Mouse (Mus musculus) neural tube, embryonic 11.5 days (tissue): ENCODE data around the gene Tcea3. TPM values are rescaled to one million over a fixed set of nuclear protein-coding genes. Genes with fewer than 3 reads are reported as not detected.

Experiments used
- ATAC-seq: fragments of 200-750 bp; cut with Nextera tagmentation; 2 replicates; pipeline ENCODE4 v1.8.0; 2017; ENCODE audit warnings: moderate number of reproducible peaks, mild to moderate bottlenecking, moderate TSS enrichment, moderate library complexity; ENCODE audit not compliant: insufficient read depth, low FRiP score, low TSS enrichment
- DNase-seq: peaks from one replicate; pipeline ENCODE4 v3.0.0-alpha.2; 2015; ENCODE audit warnings: low spot score
- H3K27ac ChIP-seq: fragments of 300-500 bp; sonication (generic); 2 replicates; pipeline ENCODE4 v1.5.1; 2014; ENCODE audit warnings: low read depth, mild to moderate bottlenecking, low read length
- H3K27me3 ChIP-seq: fragments of 300-500 bp; sonication (generic); 2 replicates; pipeline ENCODE4 v1.6.1; 2014; ENCODE audit warnings: mild to moderate bottlenecking, low read length, mixed read lengths; ENCODE audit not compliant: control insufficient read depth, insufficient read depth
- H3K36me3 ChIP-seq: fragments of 300-500 bp; sonication (generic); 2 replicates; pipeline ENCODE4 v1.6.1; 2014; ENCODE audit warnings: mild to moderate bottlenecking, low read length, moderate library complexity, mixed read lengths; ENCODE audit not compliant: control insufficient read depth, insufficient read depth
- H3K4me1 ChIP-seq: fragments of 300-500 bp; sonication (generic); 2 replicates; pipeline ENCODE4 v1.6.1; 2014; ENCODE audit warnings: low read length, mixed read lengths; ENCODE audit not compliant: control insufficient read depth, insufficient read depth
- H3K4me2 ChIP-seq: fragments of 300-500 bp; sonication (generic); 2 replicates; pipeline ENCODE4 v1.6.1; 2014; ENCODE audit warnings: low read depth, mild to moderate bottlenecking, moderate library complexity
- H3K4me3 ChIP-seq: fragments of 300-500 bp; sonication (generic); 2 replicates; pipeline ENCODE4 v1.5.1; 2014; ENCODE audit warnings: low read depth, low read length
- H3K9ac ChIP-seq: fragments of 300-500 bp; sonication (generic); 2 replicates; pipeline ENCODE4 v1.6.1; 2014; ENCODE audit warnings: mild to moderate bottlenecking, low read length
- H3K9me3 ChIP-seq: fragments of 300-500 bp; sonication (generic); 2 replicates; pipeline ENCODE4 v1.6.1; 2016; ENCODE audit warnings: low read length; ENCODE audit not compliant: control insufficient read depth
- WGBS: fragments of 180-500 bp; shearing (Covaris S2); extraction: QIAGEN DNeasy Blood & Tissue Kit; methylation state at CpG from one replicate; pipeline ENCODE4 v1.1.7; 2014; 5-methylcytosine and 5-hydroxymethylcytosine counted together
- polyA plus RNA-seq: library from polyadenylated mRNA; unstranded; fragments of >200 nt; fragmentation: Nextera tagmentation; extraction: Ambion mirVana; gene quantifications from 2 replicates; pipeline ENCODE4 v1.2.1, GENCODE M21; 2014

Tcea3 gene
- polyA plus RNA-seq, 1 experiment from 2014 or later, result 6.5 TPM

DNA sequence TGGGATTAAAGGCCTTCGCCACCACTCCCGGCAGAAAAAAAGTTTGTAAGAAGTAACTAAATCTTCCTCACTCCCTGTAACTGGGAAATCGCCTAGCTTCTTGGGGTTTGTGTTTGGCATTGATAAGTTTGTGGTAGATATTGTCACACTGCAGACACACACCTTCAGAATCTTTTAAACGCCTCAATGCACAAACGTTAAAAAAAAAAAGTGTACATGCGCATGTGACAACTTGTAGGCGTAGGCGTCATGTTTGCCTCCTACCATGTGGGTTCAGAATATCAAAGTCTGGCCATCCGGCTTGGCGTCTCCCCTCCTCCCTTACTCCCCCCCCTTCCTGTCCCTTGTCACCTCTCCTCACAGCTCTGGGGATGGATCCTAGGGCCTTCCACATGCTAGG, 9.2 kb downstream of the Tcea3 start:
- Histone ChIP-seq H3K27me3 (no peaks in the 10 kb centered on the region), H3K9ac (no peak overlapping the region), H3K4me2 (no peak overlapping the region), H3K4me1 (no peaks in the 10 kb centered on the region; the same call in 1 of the 2 replicates), H3K4me3 (no peak overlapping the region), H3K36me3 (no peaks in the 10 kb centered on the region), H3K27ac (no peak overlapping the region), H3K9me3 (no peaks in the 10 kb centered on the region)
- DNase-seq (peak; percentile 5), ATAC-seq (no peak)
- 75% methylated on average over 10 of the region's 10 CpGs for WGBS

DNA sequence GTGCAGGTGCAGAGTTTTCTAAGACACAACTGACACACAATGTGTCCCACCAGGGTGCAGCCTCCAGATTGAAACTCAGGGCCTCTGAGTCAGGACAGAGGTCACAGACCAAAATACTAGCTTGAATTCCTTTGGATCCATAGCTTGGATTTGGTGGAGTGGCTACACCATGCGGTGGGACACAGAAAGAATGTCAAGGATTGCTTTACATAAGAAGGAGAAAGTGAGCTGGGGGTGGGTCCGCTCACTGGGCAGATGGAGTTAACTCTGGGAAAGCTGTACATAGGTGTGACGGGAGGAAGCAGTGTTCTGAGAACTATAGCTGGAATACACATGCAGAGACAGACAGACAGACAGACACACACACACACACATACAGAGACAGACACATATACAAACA, 12.4 kb downstream of the Tcea3 start:
- Histone ChIP-seq H3K4me3 (no peak overlapping the region), H3K9me3 (no peaks in the 10 kb centered on the region), H3K9ac (no peak overlapping the region), H3K27ac (no peak overlapping the region), H3K4me2 (no peak overlapping the region), H3K4me1 (no peaks in the 10 kb centered on the region), H3K36me3 (no peaks in the 10 kb centered on the region), H3K27me3 (no peaks in the 10 kb centered on the region)
- 62% methylated on average over 3 of the region's 3 CpGs for WGBS
- DNase-seq (peak; percentile 8), ATAC-seq (no peak)

DNA sequence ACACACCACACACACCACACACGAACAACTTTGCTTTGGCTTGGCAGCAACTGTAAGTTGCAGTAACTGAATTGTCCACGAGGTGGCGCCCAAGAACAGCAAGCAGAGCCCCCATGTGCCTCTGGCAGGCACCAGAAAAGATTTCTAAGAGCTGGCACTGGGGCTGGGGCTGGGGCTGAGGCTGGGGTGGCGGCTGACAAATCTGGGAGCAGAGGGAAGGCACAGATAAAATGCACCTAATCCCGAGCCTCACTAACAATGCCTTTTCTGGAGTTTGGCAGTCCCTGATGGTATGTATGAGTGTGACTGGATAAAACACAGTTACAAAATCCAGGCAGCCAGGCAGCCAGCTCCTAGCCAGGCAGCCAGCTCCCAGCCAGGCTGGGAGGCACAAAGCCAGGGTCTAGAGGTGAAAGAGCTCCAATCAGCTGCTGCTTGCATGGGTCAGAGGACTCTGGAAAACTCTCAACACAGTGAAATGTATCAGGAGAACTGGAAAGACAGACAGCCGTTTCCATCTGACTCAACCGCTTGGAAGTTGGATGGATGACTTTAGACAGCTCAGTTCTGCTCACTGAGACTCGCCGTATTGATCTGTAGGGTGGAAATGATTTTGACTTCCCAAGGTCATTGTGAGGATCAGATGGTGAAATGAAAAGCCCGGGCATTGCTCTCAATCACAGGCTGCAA, 13.1 kb downstream of the Tcea3 start:
- DNase-seq, result peak; percentile 82
- no peaks in the 10 kb centered on the region for H3K9me3 ChIP-seq
- no peak overlapping the region for H3K9ac ChIP-seq
- H3K36me3 ChIP-seq, result no peaks in the 10 kb centered on the region
- no peak overlapping the region for H3K4me3 ChIP-seq
- no peaks in the 10 kb centered on the region for H3K4me1 ChIP-seq
- H3K27me3 ChIP-seq, result no peaks in the 10 kb centered on the region
- no peak overlapping the region for H3K4me2 ChIP-seq
- 52% methylated on average over 10 of the region's 10 CpGs for WGBS
- H3K27ac ChIP-seq, result no peak overlapping the region
- no peak for ATAC-seq

DNA sequence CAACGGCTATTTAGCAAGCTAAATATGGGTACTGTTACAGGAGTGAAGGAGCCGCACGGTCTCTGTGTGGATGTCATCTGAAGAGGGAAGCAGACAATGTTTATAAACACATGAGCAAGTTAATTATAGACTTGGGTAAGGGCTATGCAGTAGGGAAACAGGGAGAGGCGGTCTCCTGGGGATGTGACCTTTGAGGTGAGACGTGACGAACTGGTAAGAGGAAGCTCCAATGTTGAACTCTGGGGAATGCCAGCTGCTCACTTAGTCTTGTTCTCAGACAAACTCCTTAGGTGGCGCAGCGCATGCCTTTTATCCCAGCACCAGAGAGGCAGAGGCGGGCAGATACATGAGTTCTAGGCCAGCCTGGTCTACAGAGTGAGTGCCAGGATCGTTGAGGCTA, 14.4 kb downstream of the Tcea3 start:
- Histone ChIP-seq H3K9ac (no peak overlapping the region), H3K4me1 (no peaks in the 10 kb centered on the region), H3K27ac (no peak overlapping the region), H3K36me3 (no peaks in the 10 kb centered on the region), H3K9me3 (no peaks in the 10 kb centered on the region), H3K4me2 (no peak overlapping the region), H3K4me3 (no peak overlapping the region), H3K27me3 (no peaks in the 10 kb centered on the region)
- peak; percentile 8 for DNase-seq
- ATAC-seq, result no peak
- 80% methylated on average over 10 of the region's 10 CpGs for WGBS

DNA sequence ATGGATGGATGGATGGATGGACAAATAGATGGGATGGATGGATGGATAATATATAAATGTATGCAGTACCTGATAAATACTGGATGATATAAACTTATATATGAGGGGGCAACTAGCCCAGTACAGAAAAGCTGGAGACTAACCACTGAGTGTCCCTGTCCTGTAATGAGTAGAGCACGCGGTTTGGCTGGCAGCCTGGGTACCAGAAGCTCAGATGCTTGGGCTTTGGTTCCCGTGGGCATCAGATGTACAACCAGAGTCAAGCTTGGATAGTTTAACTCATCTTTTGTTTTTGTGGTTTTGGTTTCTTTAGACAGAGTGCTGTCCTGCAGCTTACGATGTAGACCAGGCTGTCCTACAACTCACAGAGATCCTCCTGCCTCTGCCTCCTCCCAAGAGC, 16.0 kb downstream of the Tcea3 start:
- H3K4me2 ChIP-seq, result no peak overlapping the region
- H3K9ac ChIP-seq, result no peak overlapping the region
- H3K27ac ChIP-seq, result no peak overlapping the region
- no peaks in the 10 kb centered on the region for H3K4me1 ChIP-seq
- H3K36me3 ChIP-seq, result no peaks in the 10 kb centered on the region
- H3K9me3 ChIP-seq, result no peaks in the 10 kb centered on the region
- DNase-seq (no peak), ATAC-seq (no peak)
- no peaks in the 10 kb centered on the region for H3K27me3 ChIP-seq
- WGBS, result 91% methylated on average over 4 of the region's 4 CpGs
- no peak overlapping the region for H3K4me3 ChIP-seq

DNA sequence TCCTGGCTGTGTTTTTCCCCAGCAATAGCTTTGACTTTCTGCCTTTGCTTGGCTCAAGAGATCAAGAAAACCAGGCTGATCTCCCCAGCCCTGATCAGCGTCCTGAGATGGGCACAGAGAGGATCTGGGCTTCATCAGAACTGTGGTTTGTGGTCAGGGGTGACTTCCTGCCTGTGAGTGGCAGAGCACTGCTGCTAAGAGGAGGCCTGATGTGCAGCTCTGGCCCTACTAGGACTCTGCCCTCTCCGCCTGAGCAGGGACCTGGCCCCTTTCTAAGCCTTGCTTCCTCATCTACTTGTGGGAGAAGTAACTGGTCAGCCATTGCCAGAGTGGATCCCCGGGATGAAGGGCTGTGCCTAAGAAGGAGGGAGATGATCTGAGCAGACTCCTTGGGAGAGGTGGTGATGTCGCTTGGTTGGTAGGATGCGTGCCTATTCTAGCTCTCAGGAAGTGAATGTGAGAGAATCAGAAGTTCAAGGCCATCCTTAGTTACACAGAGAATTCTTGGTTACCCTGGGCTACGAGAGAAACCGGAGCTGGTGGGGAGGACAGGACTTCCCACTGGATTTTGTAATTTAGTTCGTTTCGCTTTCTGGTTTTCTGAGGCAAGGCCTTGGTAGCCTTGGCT, 19.3 kb downstream of the Tcea3 start:
- Histone ChIP-seq H3K4me3 (no peak overlapping the region), H3K27ac (no peak overlapping the region), H3K4me2 (no peak overlapping the region), H3K27me3 (no peaks in the 10 kb centered on the region), H3K9me3 (no peaks in the 10 kb centered on the region), H3K9ac (no peak overlapping the region; the same call in 1 of the 2 replicates), H3K4me1 (no peaks in the 10 kb centered on the region), H3K36me3 (no peaks in the 10 kb centered on the region)
- WGBS, result 83% methylated on average over 9 of the region's 9 CpGs
- DNase-seq, result no peak
- no peak for ATAC-seq

DNA sequence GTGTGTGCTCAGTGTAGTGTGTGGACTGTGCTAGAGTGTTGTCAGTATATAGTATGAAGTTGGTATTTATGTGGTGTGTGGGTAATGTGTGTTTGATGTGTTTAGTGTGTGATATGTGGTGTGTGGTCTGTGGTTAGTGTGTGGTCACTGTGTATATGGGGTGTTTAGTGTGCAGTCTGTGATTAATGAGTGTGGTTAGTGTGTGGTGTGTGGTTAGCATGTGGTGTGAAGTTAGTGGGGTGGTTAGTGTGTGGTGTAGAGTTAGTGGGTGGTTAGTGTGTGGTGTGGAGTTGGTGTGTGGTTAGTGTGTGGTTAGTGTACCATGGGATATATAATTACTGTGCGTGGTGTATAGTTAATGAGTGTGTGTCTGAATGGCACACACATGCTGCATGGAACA, 21.4 kb downstream of the Tcea3 start:
- 86% methylated on average over 1 of the region's 1 CpGs for WGBS

DNA sequence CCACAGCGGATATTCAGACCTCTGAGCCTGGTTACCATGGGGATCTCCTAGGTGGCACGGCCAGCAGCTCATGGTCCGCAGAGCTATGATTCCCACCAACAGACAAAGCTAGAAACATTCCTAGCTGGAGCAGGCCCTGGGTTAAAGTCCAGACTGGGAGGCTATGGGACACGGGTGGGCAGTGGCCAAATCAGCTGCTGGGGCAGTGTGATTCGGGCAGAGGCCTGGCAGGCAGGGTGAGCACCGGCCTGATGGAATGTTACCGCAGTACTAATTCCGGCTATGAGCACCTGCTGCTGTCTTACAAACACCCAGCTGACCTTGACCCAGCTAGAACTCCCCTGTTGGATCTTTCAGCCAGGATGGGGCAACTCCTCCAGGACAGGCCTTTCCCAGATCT, 23.1 kb downstream of the Tcea3 start:
- ATAC-seq, result no peak
- 89% methylated on average over 8 of the region's 8 CpGs for WGBS

More for the DNA sequence above, 21.4 kb downstream of the Tcea3 start:
- Histone ChIP-seq H3K4me2 (no peak overlapping the region), H3K4me3 (no peak overlapping the region), H3K36me3 (no peaks in the 10 kb centered on the region), H3K4me1 (no peaks in the 10 kb centered on the region), H3K9me3 (peaks cover 2% of the 10 kb centered on the region; the same call in 1 of the 2 replicates), H3K27ac (no peak overlapping the region), H3K27me3 (no peaks in the 10 kb centered on the region), H3K9ac (no peak overlapping the region)
- no peak for DNase-seq
- ATAC-seq, result no peak

DNA sequence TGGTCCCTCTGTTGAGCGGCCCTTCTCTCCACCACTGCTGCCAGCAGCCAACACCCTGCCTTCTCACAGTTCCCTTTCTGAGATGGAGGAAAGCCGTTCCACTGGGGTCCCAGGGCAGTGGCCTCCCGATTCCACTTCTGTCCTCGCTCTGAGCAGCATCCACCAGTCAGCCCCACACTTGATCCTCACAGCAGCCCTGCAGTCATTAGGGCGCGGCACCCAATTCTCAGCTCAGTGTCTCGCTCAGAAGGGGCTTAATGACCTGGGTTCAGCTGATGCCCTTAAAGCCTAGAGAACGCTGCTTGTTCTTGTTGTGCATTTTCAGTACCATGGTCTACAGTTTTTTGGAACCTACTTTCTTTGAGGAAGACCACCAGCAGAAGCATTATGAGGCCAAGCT, 33.6 kb downstream of the Tcea3 start:
- DNase-seq, result no peak
- no peak overlapping the region for H3K27ac ChIP-seq
- 73% methylated on average over 8 of the region's 8 CpGs for WGBS

More for the DNA sequence above, 23.1 kb downstream of the Tcea3 start:
- Histone ChIP-seq H3K9me3 (peaks cover 2% of the 10 kb centered on the region; the same call in 1 of the 2 replicates), H3K27me3 (no peaks in the 10 kb centered on the region), H3K9ac (no peak overlapping the region), H3K4me3 (no peak overlapping the region), H3K36me3 (no peaks in the 10 kb centered on the region), H3K4me2 (no peak overlapping the region), H3K4me1 (no peaks in the 10 kb centered on the region), H3K27ac (no peak overlapping the region)
- DNase-seq, result no peak

More for the DNA sequence above, 33.6 kb downstream of the Tcea3 start:
- no peaks in the 10 kb centered on the region for H3K27me3 ChIP-seq
- no peaks in the 10 kb centered on the region for H3K9me3 ChIP-seq
- H3K9ac ChIP-seq, result no peak overlapping the region
- no peak overlapping the region for H3K4me3 ChIP-seq
- no peaks in the 10 kb centered on the region for H3K36me3 ChIP-seq
- H3K4me2 ChIP-seq, result no peak overlapping the region
- ATAC-seq, result no peak
- peaks cover 16% of the 10 kb centered on the region for H3K4me1 ChIP-seq
